ENCODE assay signal across 17 mouse cellular contexts in the genomic region with DNA sequence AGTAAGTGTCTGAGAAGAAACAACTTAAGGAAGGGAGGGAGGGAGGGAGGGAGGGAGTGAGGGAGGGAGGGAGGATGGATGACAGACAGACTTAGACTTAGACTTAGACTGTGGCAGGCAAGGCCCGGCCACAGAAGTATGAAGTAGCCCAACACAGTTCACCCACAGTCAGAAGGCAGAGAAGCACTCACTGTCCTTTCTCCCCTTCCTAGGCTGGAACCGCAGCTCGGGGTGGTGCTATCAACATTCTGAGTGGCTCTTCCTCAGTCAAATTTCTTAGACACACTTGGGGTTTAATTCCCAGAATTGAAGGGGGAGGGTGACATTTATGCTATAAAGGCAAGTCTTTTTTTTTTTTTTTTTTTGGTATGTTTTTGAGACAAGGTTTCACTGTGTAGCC.
"Had no signal": no experiment of that assay in that cellular context is flagged by ENCODE, and none has a peak within 500 bp of the region (broad histone marks: within the 10 kb centered on the region; RNA-seq: fewer than 3 reads in every experiment).

No protein-coding gene starts in this region.

- H3K9ac ChIP-seq: limb, embryonic 13.5 days; midbrain, embryonic 12.5 days; midbrain, embryonic 15.5 days; neural tube, embryonic 12.5 days; neural tube, embryonic 15.5 days; stomach, embryonic 15.5 days had no signal

- H3K36me3 ChIP-seq: limb, embryonic 10.5 days; midbrain, embryonic 15.5 days; neural tube, embryonic 12.5 days; neural tube, embryonic 15.5 days; stomach, embryonic 15.5 days had no signal

- H3K9me3 ChIP-seq: limb, embryonic 10.5 days; limb, embryonic 13.5 days; midbrain, embryonic 12.5 days; midbrain, embryonic 15.5 days; neural tube, embryonic 12.5 days; neural tube, embryonic 15.5 days; stomach, embryonic 15.5 days had no signal

- H3K4me3 ChIP-seq: layer of hippocampus, adult 2 months; limb, embryonic 10.5 days; limb, embryonic 13.5 days; midbrain, embryonic 12.5 days; midbrain, embryonic 15.5 days; neural tube, embryonic 12.5 days; neural tube, embryonic 15.5 days; stomach, embryonic 15.5 days had no signal

- DNase-seq: layer of hippocampus, adult 9-11 months; lung, adult 2 months; lung, postnatal 14 days; right cerebral cortex, adult 18-20 months; right cerebral cortex, postnatal 14 days; spleen, adult 18-20 months; thymus, postnatal 25 days had no signal

- ATAC-seq: midbrain, embryonic 15.5 days had no signal

- H3K4me2 ChIP-seq: limb, embryonic 13.5 days; midbrain, embryonic 12.5 days; midbrain, embryonic 15.5 days; neural tube, embryonic 12.5 days; neural tube, embryonic 15.5 days; stomach, embryonic 15.5 days had no signal

- H3K4me1 ChIP-seq: neural tube, embryonic 12.5 days had no signal

- H3K27ac ChIP-seq: kidney, postnatal 0 days; layer of hippocampus, adult 2 months; limb, embryonic 10.5 days; limb, embryonic 13.5 days; macrophage; midbrain, embryonic 12.5 days; midbrain, embryonic 15.5 days; neural tube, embryonic 12.5 days; neural tube, embryonic 15.5 days had no signal

- H3K27me3 ChIP-seq: limb, embryonic 13.5 days; midbrain, embryonic 12.5 days; midbrain, embryonic 15.5 days; neural tube, embryonic 12.5 days; neural tube, embryonic 15.5 days; stomach, embryonic 15.5 days had no signal
